Mouse (Mus musculus): Measurements from ENCODE around the gene Cpne6.

Gene Cpne6

DNA sequence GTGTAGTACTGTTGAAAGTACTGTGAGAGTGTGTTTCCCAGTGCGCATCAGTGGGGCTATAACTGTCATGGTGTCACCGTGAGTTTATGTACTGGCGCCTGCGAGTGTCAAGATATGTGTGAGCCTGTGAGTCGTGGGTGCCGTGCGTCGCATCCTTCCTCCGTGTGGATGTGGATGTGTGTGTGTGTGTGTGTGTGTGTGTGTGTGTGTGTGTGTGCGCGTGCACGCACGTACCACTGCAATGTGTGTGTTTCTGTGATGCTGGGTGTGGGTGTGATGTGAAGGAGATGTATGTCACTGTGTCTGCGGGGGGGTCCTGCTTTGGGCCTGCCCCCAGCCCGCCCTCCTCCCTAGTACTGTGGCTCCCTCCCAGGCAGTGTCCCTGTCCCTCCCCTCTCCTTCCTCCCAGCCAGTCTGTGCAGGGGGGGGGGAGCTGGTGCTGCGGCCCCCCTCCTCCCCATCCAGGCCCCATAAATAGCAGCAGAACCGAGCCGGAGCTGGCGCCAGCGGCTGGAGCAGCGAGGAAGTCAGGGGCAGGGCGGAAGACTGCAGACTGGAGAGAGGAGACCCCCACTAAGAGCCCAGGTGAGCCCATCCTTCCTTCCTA, at the start of gene Cpne6:
Cpne6 (plus strand) TSS at position 321 of the 607 bp plus-strand sequence.
- no peak for DNase-seq (ENCODE audit: low spot score)

DNA sequence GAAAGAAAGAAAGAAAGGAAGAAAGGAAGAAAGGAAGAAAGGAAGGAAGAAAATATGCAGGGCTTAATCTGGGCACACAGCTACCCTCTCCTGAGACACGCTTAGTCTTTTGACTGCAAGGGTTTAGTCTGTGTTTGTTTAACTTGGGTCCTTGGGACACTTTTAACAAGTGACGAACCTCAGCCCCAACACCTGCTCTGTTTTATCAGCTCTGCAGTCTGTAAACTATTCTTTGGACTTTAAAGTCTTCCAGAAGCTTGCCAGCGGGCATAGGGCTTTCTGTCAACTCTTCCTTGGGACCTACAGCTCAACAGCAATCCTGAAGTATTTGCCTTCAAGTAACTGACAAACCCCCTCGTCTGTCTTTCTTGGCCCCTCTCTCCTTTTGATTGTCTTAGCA, 48.5 kb upstream of the Cpne6 start:
- DNase-seq (ENCODE audit: low spot score) = no peak

DNA sequence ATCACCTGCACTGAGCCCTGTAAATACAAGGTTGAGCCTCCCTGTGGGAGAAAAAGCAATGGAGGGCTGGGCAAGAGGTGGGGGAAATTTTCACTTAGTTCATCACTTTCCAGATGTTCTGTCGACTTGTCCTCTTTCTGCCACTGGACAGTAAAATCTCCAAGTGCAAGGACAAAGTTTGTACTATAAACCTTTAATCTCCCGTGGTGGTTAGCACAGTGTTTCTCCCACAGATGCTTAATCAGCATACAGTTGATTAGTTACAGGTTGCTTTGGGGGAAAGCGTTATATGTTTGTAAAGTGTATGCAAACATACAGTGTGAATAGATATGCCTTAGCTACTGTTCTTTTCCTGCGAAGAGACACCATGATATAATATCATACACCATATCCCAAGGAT, 43.8 kb upstream of the Cpne6 start:
- no peak for DNase-seq (ENCODE audit: low spot score)

DNA sequence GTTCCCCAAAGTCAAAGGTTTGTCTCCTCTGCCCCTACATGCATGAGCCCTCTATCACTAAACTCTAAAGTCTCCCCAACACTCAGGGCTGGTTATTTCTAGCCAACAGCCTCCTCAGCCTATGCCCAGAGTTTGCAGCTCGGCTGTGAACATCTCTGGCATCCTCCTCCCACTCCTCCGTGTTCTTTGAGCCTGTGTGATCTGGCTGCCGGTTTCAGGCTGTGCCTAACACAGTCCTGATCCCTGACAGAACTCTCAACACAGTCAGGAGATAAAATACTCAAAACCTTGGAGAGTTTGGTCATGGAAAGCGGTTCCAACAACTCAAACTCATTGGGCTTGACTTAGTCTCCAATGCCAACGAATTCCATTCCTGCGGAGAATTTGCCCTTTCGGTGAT, 43.1 kb upstream of the Cpne6 start:
- no peak for DNase-seq (ENCODE audit: low spot score)

DNA sequence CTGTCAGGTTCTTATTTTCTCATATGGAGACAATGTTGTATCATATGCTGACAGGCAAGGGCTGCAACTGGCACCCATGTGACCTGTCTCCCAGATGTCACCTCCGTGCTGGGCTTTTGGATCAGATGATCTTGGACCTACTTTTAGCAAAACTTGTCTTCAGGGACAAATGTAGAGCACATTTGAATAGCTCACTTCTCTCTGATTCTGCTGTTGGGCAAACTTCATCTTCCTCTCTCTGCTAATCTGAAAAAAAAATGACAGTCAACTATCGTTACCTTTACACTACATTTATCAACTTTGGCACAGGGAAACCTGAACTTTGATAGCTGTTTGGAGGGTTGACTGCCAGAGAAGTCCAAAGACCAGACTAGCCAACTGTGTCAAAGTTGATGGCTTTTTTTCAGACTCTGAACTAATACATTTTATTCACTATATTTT, 41.9 kb upstream of the Cpne6 start:
- no peak for DNase-seq (ENCODE audit: low spot score)

DNA sequence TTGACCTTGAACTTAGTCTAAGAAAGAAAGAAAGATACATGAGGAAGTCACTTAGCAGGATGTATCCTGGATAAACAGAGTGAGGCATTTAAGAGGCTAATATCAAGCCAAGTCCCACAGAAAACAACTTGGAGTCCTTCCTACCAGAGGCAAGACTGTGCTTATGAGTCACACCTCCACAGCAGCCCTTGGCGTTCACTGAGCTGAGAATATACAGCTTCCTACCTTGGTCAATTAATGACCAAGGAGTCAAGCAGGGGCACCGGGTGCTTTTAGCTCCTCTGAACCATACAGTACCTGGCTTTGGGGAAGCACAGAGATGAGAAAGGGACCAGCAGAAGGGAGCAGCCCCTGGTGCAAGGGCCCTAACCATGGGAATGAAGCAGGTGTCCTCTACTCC, 41.2 kb upstream of the Cpne6 start:
- DNase-seq (ENCODE audit: low spot score) = no peak

DNA sequence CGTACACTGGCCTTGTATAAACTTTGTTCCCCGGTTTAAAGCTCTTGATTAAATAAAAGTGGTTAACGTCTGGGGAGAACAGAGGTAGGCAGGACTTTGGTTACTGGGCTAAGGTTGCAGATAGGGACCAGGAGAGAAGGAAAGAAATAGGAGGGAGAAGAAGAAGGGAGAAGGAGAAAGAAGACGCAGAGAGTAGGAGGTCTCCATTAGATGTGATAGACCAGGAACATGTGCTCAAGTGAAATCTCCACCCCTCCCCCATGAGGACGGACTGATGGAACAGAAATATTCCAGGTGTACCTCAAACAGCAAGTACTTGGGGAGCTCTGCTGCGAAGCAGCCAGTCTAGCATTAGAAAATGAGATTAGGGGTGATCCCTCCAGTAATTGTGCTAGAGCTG, 40.4 kb upstream of the Cpne6 start:
- DNase-seq (ENCODE audit: low spot score) = no peak

DNA sequence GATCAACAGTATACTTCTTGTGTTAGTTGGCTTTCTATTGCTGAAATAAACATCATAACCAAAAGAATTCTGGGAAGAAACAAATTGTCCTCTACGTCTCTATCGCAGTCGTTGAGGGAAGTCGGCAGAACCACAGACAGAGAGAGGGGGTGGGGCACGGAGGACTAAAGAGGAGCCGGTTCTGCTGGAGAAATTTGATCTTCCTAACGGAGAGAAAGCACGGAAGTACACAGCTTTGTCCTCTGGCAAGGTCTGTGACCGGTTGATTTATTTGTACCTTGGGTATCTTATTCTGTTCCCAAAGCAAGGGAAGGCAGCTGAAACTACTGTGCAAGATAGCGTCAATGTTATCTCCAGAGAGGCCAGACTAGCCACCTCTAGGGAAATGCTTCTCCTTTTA, 39.4 kb upstream of the Cpne6 start:
- DNase-seq (ENCODE audit: low spot score) = no peak

DNA sequence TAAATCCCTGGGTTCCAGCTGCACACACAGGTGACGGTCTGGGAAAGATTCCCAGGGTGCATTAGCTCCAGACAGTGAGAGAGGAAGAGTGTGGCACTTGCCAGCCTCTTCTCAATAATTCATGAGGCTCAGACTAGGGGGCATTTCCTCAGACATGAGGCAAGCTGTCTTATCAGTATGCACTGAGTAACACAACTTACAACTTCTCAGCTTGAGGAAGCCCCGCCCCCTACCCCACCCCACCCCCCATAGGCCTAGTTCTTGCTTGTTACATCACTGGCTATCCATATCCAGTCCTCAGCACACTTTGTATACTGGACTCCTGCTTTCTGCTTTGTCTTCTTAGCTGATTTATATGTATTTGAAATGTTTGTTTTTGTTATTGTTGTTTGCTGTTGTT, 34.6 kb upstream of the Cpne6 start:
- no peak for DNase-seq (ENCODE audit: low spot score)

DNA sequence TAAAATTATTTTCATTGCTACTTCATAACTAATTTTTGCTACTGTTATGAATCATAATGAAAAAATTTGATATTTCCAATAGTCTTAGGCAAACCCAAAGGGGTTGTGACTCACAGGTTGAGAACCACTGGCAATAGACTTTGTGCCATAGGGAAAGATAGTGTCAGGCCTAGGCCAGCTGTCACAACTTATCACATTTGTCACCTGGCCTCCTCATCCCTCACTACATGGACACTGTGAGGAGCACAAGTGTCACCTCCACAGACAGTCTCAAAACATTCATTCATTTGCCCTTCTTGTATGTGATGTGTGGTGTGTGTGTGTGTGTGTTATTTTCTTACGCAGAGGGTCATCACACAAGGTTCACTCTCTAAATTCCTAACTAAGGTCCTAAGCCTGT, 32.8 kb upstream of the Cpne6 start:
- DNase-seq (ENCODE audit: low spot score) = no peak

DNA sequence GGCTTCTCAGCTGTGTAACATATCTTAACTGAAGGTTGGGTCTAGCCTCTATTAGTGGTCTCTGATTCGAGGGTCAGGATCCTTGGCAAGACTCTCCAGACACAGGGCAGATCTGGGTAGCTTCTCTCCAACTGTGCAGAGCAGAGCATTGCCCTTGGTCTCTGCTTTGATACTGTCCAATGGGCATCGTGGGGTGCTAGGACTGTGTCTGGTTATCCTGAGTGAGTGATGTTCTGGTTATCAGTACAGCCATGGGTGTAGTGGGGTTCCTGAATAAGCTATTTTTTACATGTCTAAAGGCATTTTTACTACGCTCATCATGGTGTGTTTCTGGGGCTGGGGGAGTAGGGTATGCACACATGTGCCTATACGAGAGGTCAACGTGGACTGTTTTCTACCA, 32.4 kb upstream of the Cpne6 start:
- DNase-seq (ENCODE audit: low spot score) = no peak

DNA sequence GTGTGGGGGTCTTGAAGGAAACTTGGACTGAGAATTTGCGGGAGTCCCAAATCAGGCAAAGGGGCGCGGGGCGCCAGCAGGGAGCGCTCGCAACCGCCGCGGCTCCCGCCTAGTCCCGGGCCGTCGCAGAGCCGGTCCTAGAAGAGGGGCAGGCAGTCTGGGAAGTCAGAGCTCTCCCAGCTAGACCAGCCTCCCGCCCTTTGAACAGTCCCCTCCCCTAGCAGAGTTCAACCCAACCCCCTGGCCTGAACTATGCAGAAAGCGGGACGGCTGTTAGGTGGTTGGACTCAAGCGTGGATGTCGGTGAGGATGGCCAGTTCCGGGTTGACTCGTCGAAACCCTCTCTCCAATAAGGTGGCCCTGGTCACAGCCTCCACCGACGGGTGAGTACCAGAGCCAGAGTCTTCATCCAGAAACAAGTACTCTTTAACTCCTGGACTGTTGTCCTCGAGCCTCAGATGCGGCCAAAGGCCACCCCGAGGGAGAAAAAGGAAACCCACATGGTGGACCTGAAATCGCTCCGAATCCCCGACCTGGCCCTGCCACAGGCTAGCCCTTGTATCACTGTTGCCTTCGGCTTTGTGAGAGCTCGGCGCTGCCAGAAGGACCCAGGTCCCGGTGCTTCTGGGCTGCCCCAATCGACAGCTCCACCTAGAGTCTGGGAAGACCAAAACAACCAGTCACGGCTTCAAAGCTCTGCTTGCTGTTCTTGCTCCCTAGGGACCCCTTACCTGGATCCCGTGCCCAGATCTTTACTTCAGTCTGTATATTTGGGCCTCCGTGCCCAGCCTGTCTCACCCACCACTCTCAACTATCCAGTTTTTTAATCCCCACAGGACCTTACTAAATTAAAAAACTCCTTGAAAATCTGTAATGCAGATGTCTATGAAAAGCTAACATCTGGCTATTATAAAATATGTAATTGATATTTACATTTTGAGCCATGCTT, 31.3 kb upstream of the Cpne6 start, which contains the start of gene Dhrs4:
Dhrs4 (plus strand) TSS at position 108 of the 949 bp plus-strand sequence.
- peak; percentile 74 for DNase-seq (ENCODE audit: low spot score)

DNA sequence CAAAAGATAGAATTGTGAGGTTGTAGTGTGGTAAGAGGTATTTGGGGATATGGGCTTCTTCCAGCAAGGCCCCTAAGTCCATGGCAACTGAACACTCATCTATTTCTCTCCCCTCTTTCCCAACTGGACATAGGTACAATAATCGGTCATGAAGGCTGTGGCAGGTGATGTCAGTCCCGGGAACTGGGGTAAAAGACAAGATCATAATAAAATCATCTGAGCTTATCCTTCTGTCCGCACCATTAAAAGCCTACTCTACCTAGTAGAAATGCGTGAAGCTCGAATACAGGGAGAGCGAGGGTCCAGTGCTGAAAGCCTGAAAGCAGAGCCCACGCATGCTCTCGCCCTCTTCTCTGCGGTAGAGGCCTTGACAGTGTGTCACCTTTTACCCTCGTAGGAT, 30.6 kb upstream of the Cpne6 start:
- no peak for DNase-seq (ENCODE audit: low spot score)

DNA sequence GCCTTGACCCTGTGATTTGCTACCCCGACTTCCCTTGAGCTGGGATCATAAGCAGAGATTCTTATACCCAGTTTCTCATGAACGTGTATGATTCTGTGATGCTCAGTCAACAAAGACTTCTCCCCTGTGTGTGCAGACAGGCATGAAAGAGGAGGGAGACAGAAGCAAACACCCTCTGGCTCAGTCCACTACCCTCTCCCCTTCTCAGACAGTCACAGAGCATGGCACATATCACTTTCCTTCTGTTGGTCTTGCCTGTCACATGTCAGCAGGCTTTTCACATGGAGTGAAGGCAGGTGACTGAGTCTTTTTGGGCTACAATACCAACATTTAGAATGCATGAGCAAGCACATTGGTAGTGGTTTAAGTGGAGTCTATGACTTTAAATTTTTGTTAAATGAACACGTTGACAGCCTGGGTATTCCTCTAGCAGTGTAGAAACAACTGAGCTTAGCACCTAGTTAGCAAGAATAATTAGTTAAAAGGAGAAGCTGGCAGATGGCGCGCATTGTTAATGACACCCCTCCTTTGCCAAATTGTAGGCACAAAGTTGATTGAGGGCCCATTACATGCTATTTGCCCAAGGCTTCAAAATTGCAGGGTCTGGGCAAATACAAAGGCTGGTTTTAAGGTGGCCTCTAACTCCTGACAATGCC, 25.7 kb upstream of the Cpne6 start:
- no peak for DNase-seq (ENCODE audit: low spot score)

DNA sequence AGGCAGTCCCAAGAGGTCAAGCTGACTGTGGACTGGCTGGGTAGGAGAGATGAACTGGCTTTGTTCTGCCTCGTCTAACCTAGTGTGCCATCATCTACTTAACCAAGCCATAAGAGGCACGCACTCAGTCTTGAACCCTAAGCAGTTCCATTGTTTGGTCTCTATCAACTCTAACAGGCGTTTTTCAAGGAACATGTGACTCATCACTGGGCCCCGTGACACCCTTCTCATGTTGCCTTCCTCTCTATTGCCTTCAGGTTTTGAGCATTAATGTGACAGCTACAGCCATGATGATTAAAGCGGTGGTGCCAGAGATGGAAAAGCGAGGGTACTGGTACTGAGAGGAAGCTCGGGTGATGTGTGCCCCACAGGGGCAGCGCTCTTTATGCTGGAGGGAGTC, 23.4 kb upstream of the Cpne6 start:
- no peak for DNase-seq (ENCODE audit: low spot score)

DNA sequence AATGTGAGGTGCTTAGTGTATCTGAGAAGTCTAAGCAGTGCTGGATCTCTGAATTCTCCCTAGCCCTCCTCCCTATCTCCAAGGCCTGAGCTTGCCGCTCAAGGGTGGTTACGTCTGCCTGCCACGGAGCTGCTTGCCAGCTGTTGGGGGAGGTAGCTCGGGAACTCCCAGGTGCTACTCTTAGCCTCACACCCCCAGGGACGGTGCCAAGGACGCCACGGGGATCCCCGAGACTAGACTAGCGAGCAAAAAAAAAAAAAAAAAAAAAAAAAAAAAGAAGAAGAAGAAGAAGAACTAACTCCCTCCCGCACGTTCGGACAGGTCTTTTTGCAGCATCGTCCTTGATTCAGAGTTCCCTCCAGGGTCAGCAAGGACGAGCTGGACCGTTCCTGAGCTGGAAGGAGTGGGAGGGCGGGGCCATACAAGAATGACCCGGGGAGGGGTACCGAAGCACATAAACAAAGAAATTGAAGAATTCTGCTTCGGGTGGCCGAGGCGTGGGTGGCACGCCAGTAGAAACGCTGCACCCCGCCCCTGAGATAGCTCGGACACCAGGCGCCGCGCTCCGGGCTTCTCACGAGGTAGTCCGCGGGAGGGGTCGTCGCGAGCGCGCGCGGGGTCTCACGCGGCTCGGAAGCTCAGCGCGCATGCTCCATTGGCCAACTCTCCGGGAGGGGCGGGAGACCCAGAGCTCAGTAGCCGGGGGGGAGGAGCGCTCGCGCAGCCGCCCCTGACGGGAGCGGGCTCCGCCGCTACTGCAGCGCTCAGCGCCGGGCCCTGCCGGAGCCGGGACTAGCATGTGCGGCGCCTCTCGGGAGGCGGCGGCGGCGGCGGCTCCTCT, 19.7 kb upstream of the Cpne6 start, which contains the start of gene Carmil3:
Carmil3 (plus strand) TSS at position 291 of the 841 bp plus-strand sequence.
- DNase-seq (ENCODE audit: low spot score) = peak; percentile 34

DNA sequence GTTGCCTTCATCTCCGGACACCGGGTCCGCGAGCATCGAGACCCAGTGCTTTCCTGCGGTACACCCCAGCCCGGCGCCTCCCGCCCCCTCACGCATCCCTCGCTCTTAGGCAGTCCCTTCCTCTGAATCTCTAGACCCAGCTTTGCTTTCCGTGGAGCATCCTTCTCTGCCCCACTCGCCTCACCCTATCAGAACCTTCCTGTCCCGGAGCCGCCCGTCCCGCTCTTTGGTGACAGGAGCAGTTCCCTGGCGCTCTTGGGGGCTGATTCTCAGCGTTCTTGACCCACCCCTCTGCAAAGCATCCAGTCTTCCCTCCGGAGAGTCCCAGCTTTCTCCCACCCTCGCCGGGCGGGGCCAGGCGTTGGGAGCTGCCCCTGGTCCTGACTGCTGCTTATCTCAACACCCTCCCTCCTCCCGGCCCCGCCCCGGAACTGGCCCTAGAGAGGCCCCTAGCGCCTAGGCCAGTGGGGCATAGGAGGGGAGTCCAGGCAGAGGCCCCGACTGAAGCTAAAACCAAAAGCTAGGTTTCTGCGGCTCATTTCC, 18.9 kb upstream of the Cpne6 start:
- no peak for DNase-seq (ENCODE audit: low spot score)

DNA sequence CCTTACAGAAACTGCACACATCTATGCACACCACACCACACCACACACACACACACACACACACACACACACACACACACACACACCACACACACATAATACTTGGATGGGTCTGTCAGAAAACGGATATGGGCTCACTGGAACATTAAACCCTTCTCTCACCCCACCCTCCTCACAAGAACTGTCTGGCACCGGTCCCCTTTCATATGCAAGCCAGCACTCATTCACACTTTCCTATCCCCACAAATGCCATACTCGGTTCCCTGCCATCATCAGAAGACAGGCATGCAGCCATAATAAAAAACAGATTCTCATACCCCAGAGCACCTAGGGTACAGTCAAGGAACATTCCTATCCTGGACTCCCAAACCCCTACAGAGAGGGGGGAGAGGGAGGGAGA, 18.1 kb upstream of the Cpne6 start:
- no peak for DNase-seq (ENCODE audit: low spot score)

DNA sequence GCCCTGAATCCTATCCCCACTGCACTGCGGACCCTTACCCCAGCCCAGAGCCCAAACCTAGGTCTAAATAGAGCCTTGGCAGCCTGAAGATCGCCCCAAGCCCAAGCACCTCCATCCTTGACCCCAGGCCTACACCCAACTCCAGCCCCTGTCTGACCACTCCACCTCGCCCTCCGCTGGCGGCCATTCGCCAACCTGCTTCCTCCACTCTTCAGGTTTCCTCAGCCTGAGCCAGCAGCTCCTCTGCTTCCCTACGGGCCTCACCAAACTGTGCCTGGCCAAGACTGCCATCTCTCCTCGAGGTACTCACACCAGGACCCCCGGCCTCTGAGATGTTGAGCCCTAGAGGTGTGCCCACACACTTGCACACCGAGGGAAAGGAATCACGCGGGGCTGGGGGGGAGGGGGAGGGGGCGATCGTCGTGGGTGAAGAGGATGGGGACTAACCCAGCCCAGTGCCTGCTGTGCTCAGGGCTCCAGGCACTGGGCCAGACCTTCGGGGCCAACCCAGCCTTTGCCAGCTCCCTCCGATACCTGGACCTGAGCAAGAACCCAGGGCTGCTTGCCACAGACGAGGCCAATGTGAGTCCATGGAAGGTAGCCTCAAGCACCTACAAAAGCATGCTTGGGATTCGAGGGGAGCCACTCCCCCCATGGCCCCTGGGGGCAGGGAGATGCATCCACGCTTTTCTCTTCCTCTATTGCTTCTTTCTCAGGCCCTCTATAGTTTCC, 14.6 kb upstream of the Cpne6 start:
- no peak for DNase-seq (ENCODE audit: low spot score)

DNA sequence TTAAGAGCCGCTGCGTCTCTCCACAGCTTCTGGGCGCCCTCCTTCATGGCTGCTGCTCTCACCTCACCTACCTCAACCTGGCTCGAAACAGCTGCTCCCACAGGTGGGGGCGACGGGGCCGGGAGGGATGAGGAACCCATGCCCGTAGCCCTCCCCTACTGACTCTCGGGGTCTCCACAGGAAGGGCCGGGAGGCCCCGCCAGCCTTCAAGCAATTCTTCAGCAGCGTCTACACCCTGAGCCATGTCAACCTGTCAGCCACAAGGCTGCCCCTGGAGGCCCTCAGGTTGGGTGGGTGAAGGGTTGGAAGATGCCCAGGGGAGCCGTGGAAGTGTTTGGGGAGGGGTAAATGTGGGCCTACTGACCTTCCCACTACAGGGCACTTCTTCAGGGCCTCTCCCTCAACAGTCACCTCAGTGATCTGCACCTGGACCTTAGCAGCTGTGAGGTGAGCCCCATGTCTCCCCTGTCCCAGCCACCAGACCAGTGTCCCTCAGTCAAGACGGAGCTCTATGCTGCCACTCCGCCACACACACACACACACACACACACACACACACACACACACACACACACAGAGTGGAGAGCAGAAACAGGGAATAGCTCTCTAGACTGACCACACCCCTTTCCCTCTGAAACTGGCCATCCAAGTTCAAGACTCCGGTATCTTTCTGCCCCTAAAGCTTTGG, 13.3 kb upstream of the Cpne6 start:
- DNase-seq (ENCODE audit: low spot score) = no peak

Data from ovary, postnatal 10 days (tissue).